In genomic region chr15:98987661-98988181, GRCm38 (mm10) we compare ENCODE assay signal across 9 mouse cellular contexts. TPM values are rescaled to one million over a fixed set of nuclear protein-coding genes. Genes with fewer than 3 reads are reported as not detected.
DNase-seq lines count a peak whose midpoint lies in the region; ATAC-seq and TF ChIP-seq lines count a peak whose summit lies in the region.
"Had no signal": no experiment of that assay in that cellular context is flagged by ENCODE, and none has a peak within 500 bp of the region (broad histone marks: within the 10 kb centered on the region; RNA-seq: fewer than 3 reads in every experiment).

No protein-coding gene starts in this region.

- peaks cover 45% of the 10 kb centered on the region for H3K4me1 ChIP-seq in embryonic facial prominence, embryonic 14.5 days (ENCODE audit: control insufficient read depth, insufficient read depth, low read length)
- peaks cover 65% of the 10 kb centered on the region for H3K4me1 ChIP-seq in hindbrain, embryonic 14.5 days (replicated peaks; ENCODE audit: control insufficient read depth, insufficient read depth, low read length)
- peaks cover 62% of the 10 kb centered on the region for H3K4me1 ChIP-seq in neural tube, embryonic 14.5 days (ENCODE audit: control insufficient read depth, insufficient read depth, low read length)

- WGBS in embryonic facial prominence, embryonic 14.5 days, result 38% methylated on average over 8 of the region's 8 CpGs
- WGBS in hindbrain, embryonic 14.5 days, result 15% methylated on average over 8 of the region's 8 CpGs
- WGBS in neural tube, embryonic 14.5 days, result 18% methylated on average over 8 of the region's 8 CpGs

- H3K27ac ChIP-seq in layer of hippocampus, adult 2 months, result peak overlapping the region; percentile 97
- H3K27ac ChIP-seq in embryonic facial prominence, embryonic 14.5 days (replicated peaks; ENCODE audit: low read depth, low read length), result peak overlapping the region; percentile 88
- H3K27ac ChIP-seq in hindbrain, embryonic 14.5 days, result peak overlapping the region; percentile 94
- H3K27ac ChIP-seq in neural tube, embryonic 14.5 days (ENCODE audit: low read depth, low read length), result peak overlapping the region; percentile 99
- H3K27ac ChIP-seq: macrophage had no signal

- H3K4me3 ChIP-seq in layer of hippocampus, adult 2 months, result no peak overlapping the region
- H3K4me3 ChIP-seq in embryonic facial prominence, embryonic 14.5 days (ENCODE audit: low read depth, low read length), result no peak overlapping the region
- peak overlapping the region; percentile 38 for H3K4me3 ChIP-seq in hindbrain, embryonic 14.5 days (replicated peaks; ENCODE audit: low read length)
- peak overlapping the region; percentile 46; the same call in 1 of the 2 replicates for H3K4me3 ChIP-seq in neural tube, embryonic 14.5 days (ENCODE audit: low read depth, low read length)

- TF ChIP-seq CTCF in layer of hippocampus, adult 2 months (conservative IDR thresholded peaks at IDR 0.05), result no peak

- no peaks in the 10 kb centered on the region for H3K9me3 ChIP-seq in embryonic facial prominence, embryonic 14.5 days (ENCODE audit: control insufficient read depth, low read length)
- H3K9me3 ChIP-seq in hindbrain, embryonic 14.5 days (ENCODE audit: control insufficient read depth, low read length), result no peaks in the 10 kb centered on the region
- H3K9me3 ChIP-seq in neural tube, embryonic 14.5 days (ENCODE audit: control insufficient read depth, low read length), result no peaks in the 10 kb centered on the region

- H3K36me3 ChIP-seq in embryonic facial prominence, embryonic 14.5 days (ENCODE audit: control insufficient read depth, insufficient read depth, low read length), result no peaks in the 10 kb centered on the region
- no peaks in the 10 kb centered on the region for H3K36me3 ChIP-seq in hindbrain, embryonic 14.5 days (replicated peaks; ENCODE audit: control insufficient read depth, insufficient read depth)
- H3K36me3 ChIP-seq in neural tube, embryonic 14.5 days (ENCODE audit: control insufficient read depth, insufficient read depth, low read length), result no peaks in the 10 kb centered on the region

- peak overlapping the region; percentile 21 for H3K4me2 ChIP-seq in embryonic facial prominence, embryonic 14.5 days (ENCODE audit: low read depth, low read length)
- peak overlapping the region; percentile 91 for H3K4me2 ChIP-seq in hindbrain, embryonic 14.5 days (replicated peaks)
- H3K4me2 ChIP-seq in neural tube, embryonic 14.5 days (ENCODE audit: low read depth, low read length), result peak overlapping the region; percentile 67

- no peaks in the 10 kb centered on the region for H3K27me3 ChIP-seq in embryonic facial prominence, embryonic 14.5 days (replicated peaks; ENCODE audit: control insufficient read depth, insufficient read depth, low read length)
- no peaks in the 10 kb centered on the region for H3K27me3 ChIP-seq in hindbrain, embryonic 14.5 days (ENCODE audit: control insufficient read depth, insufficient read depth, low read length)
- no peaks in the 10 kb centered on the region for H3K27me3 ChIP-seq in neural tube, embryonic 14.5 days (ENCODE audit: control insufficient read depth, insufficient read depth, low read length)

- no peak for DNase-seq in layer of hippocampus, adult 2 months (ENCODE audit: low spot score in 2 of 2)
- no peak for DNase-seq in layer of hippocampus, adult 9-10 months (ENCODE audit: low spot score)
- DNase-seq in embryonic facial prominence, embryonic 14.5 days (ENCODE audit: low spot score), result no peak
- no peak for DNase-seq in hindbrain, embryonic 14.5 days (ENCODE audit: low spot score)
- DNase-seq in retina, postnatal 1 day, result no peak
- DNase-seq in ovary, adult 18-20 months (ENCODE audit: low spot score), result no peak
- DNase-seq: cerebellum, postnatal 36 days had no signal

- H3K9ac ChIP-seq in embryonic facial prominence, embryonic 14.5 days (ENCODE audit: low read depth, low read length), result peak overlapping the region; percentile 5
- peak overlapping the region; percentile 67 for H3K9ac ChIP-seq in hindbrain, embryonic 14.5 days
- peak overlapping the region; percentile 83 for H3K9ac ChIP-seq in neural tube, embryonic 14.5 days (replicated peaks; ENCODE audit: low read depth, low read length)

- no peak for ATAC-seq in embryonic facial prominence, embryonic 14.5 days (ENCODE audit: low read depth)
- no peak for ATAC-seq in hindbrain, embryonic 14.5 days (ENCODE audit: low FRiP score)
- no peak for ATAC-seq in neural tube, embryonic 14.5 days (ENCODE audit: low read depth)

RNA-seq across cellular contexts. Expression of gene Tuba1a, which starts 34.2 kb away (rescaled TPM):
- 100 to 1,000 TPM; 768 to 781 TPM for total RNA-seq in layer of hippocampus, adult 2 months (2021)
- 1,836 and 1,958 TPM in 2 replicates for polyA plus RNA-seq in embryonic facial prominence, embryonic 14.5 days (2014; fragmentation: Nextera tagmentation; extraction: Ambion mirVana)
- 14,408 and 15,410 TPM in 2 replicates for polyA plus RNA-seq in hindbrain, embryonic 14.5 days (2014; fragmentation: Nextera tagmentation; extraction: Ambion mirVana)
- 13,706 and 14,496 TPM in 2 replicates for polyA plus RNA-seq in neural tube, embryonic 14.5 days (2014; fragmentation: Nextera tagmentation; extraction: Ambion mirVana)

RNA-seq across cellular contexts. Expression of gene Gm49450, which starts 34.4 kb away (rescaled TPM):
- not detected for total RNA-seq in layer of hippocampus, adult 2 months (2021)
- polyA plus RNA-seq in embryonic facial prominence, embryonic 14.5 days (2014; fragmentation: Nextera tagmentation; extraction: Ambion mirVana), result not detected in 2 replicates
- polyA plus RNA-seq in hindbrain, embryonic 14.5 days (2014; fragmentation: Nextera tagmentation; extraction: Ambion mirVana), result not detected in 2 replicates
- polyA plus RNA-seq in neural tube, embryonic 14.5 days (2014; fragmentation: Nextera tagmentation; extraction: Ambion mirVana), result not detected in 2 replicates

RNA-seq across cellular contexts. Expression of gene Tuba1c, which starts 42.0 kb away (rescaled TPM):
- total RNA-seq in layer of hippocampus, adult 2 months (2021), result 10 to 100 TPM; 49.6 to 51.1 TPM
- polyA plus RNA-seq in embryonic facial prominence, embryonic 14.5 days (2014; fragmentation: Nextera tagmentation; extraction: Ambion mirVana), result 133 and 149 TPM in 2 replicates
- 21.7 and 24.2 TPM in 2 replicates for polyA plus RNA-seq in hindbrain, embryonic 14.5 days (2014; fragmentation: Nextera tagmentation; extraction: Ambion mirVana)
- polyA plus RNA-seq in neural tube, embryonic 14.5 days (2014; fragmentation: Nextera tagmentation; extraction: Ambion mirVana), result 7.3 and 11.5 TPM in 2 replicates

RNA-seq across cellular contexts. Expression of gene Tuba1b, which starts 53.4 kb away (rescaled TPM):
- 100 to 1,000 TPM; 466 to 491 TPM for total RNA-seq in layer of hippocampus, adult 2 months (2021)
- polyA plus RNA-seq in embryonic facial prominence, embryonic 14.5 days (2014; fragmentation: Nextera tagmentation; extraction: Ambion mirVana), result 1,523 and 1,643 TPM in 2 replicates
- 1,223 and 1,455 TPM in 2 replicates for polyA plus RNA-seq in hindbrain, embryonic 14.5 days (2014; fragmentation: Nextera tagmentation; extraction: Ambion mirVana)
- 1,186 and 1,301 TPM in 2 replicates for polyA plus RNA-seq in neural tube, embryonic 14.5 days (2014; fragmentation: Nextera tagmentation; extraction: Ambion mirVana)

Comparison
In these comparisons a context has a peak if more than half of its experiments do, and no peak if none do; other contexts are left out.
1. H3K4me3 ChIP-seq: peak in hindbrain, embryonic 14.5 days (single experiment) and neural tube, embryonic 14.5 days (single experiment); none in layer of hippocampus, adult 2 months (single experiment) and embryonic facial prominence, embryonic 14.5 days (single experiment).
2. H3K4me2 ChIP-seq: peak in every context shown above with its lines; median percentile 91 in hindbrain, embryonic 14.5 days; 67 in neural tube, embryonic 14.5 days; 21 in embryonic facial prominence, embryonic 14.5 days.
3. H3K9ac ChIP-seq: peak in every context shown above with its lines; median percentile 83 in neural tube, embryonic 14.5 days; 67 in hindbrain, embryonic 14.5 days; 5 in embryonic facial prominence, embryonic 14.5 days.
4. Peak in every context shown above with its lines, with median percentiles within 50 percentile points of each other: H3K27ac ChIP-seq.